23 mouse cellular contexts compared by ENCODE assay signal in genomic region chr13:34942370-34942769, GRCm38 (mm10).
A peak's percentile ranks its signal among the peaks of the same experiment; 100 is the strongest.
DNase-seq lines count a peak whose midpoint lies in the region; ATAC-seq lines count a peak whose summit lies in the region.
"Had no signal": no experiment of that assay in that cellular context is flagged by ENCODE, and none has a peak within 500 bp of the region (broad histone marks: within the 10 kb centered on the region; RNA-seq: fewer than 3 reads in every experiment).

No protein-coding gene starts in this region.

- 0 out of 2 replicates have a peak, but pooled peaks have one; percentile 62 for ATAC-seq in frontal cortex, adult (ENCODE audit: low TSS enrichment)
- ATAC-seq: activated CD4-positive, CD25-positive, alpha-beta regulatory T cell, adult 4 months; CD4-positive, CD25-positive, alpha-beta regulatory T cell, adult 4 months; forebrain, embryonic 13.5 days; forebrain, embryonic 15.5 days; forebrain, postnatal 0 days; Patski had no signal

- DNase-seq in frontal cortex, postnatal 36 days (ENCODE audit: low spot score in 2 of 2) = no peak
- peak; percentile 52 for DNase-seq in Muller cell, postnatal 12 days (ENCODE audit: inconsistent ontology term)
- peak; percentile 65 for DNase-seq in brain, adult 2 months (ENCODE audit: low read depth, low spot score)
- peak; percentile 27 for DNase-seq in telencephalon, adult 2 months (ENCODE audit: low read depth, low spot score)
- DNase-seq in kidney, adult 9 months = no peak
- DNase-seq in kidney, postnatal 25 days = no peak
- no peak for DNase-seq in kidney, postnatal 14 days
- DNase-seq: adrenal gland, postnatal 10 days; adrenal gland, postnatal 25 days; B cell, adult 2 months; cerebellum, adult 11-12 months; cerebellum, adult 2 months; cerebellum, adult 9-11 months; cerebellum, postnatal 14 days; cerebellum, postnatal 36 days; embryo, embryonic 11 days; forebrain, postnatal 0 days had no signal

Comparison
In these comparisons a context has a peak if more than half of its experiments do, and no peak if none do; other contexts are left out.
1. DNase-seq: peak in Muller cell, postnatal 12 days (single experiment), brain, adult 2 months (single experiment) and telencephalon, adult 2 months (single experiment); none in frontal cortex, postnatal 36 days (0 of 2), kidney, adult 9 months (single experiment), kidney, postnatal 25 days (0 of 2) and kidney, postnatal 14 days (single experiment).